Mouse (Mus musculus) heart, embryonic 13.5 days (tissue): ENCODE data around the gene Chat. TPM values are rescaled to one million over a fixed set of nuclear protein-coding genes. Genes with fewer than 3 reads are reported as not detected.
A peak's percentile ranks its signal among the peaks of the same experiment; 100 is the strongest.

Experiments
- ATAC-seq: fragments of 200-750 bp; cut with Nextera tagmentation; 2 replicates; pipeline ENCODE4 v1.8.0; 2017; ENCODE audit warnings: moderate TSS enrichment; ENCODE audit not compliant: insufficient number of reproducible peaks, low FRiP score, low TSS enrichment; ENCODE audit errors: extremely low read depth
- H3K27ac ChIP-seq: fragments of 300-500 bp; sonication (generic); replicated peaks from 2 replicates; pipeline ENCODE4 v1.5.1; 2015; ENCODE audit warnings: moderate library complexity, mild to moderate bottlenecking, inconsistent platforms
- H3K27me3 ChIP-seq: fragments of 300-500 bp; sonication (generic); replicated peaks from 2 replicates; pipeline ENCODE4 v1.6.1; 2015; ENCODE audit warnings: mild to moderate bottlenecking, inconsistent platforms
- H3K36me3 ChIP-seq: fragments of 300-500 bp; sonication (generic); 2 replicates; pipeline ENCODE4 v1.6.1; 2015; ENCODE audit warnings: mild to moderate bottlenecking, inconsistent platforms
- H3K4me1 ChIP-seq: fragments of 300-500 bp; sonication (generic); 2 replicates; pipeline ENCODE4 v1.6.1; 2015; ENCODE audit warnings: inconsistent platforms
- H3K4me2 ChIP-seq: fragments of 300-500 bp; sonication (generic); 2 replicates; pipeline ENCODE4 v1.6.1; 2015; ENCODE audit warnings: inconsistent platforms, mild to moderate bottlenecking, moderate library complexity
- H3K4me3 ChIP-seq: fragments of 300-500 bp; sonication (generic); 2 replicates; pipeline ENCODE4 v1.5.1; 2015; ENCODE audit warnings: moderate library complexity, mild to moderate bottlenecking, inconsistent platforms
- H3K9ac ChIP-seq: fragments of 300-500 bp; sonication (generic); 2 replicates; pipeline ENCODE4 v1.6.1; 2015; ENCODE audit warnings: inconsistent platforms, mild to moderate bottlenecking, moderate library complexity
- H3K9me3 ChIP-seq: fragments of 300-500 bp; sonication (generic); 2 replicates; pipeline ENCODE4 v1.6.1; 2016; ENCODE audit warnings: inconsistent platforms
- WGBS: fragments of 180-500 bp; shearing (Covaris S2); methylation state at CpG from one replicate; pipeline ENCODE4 v1.1.7; 2015; ENCODE audit warnings: mixed read lengths; 5-methylcytosine and 5-hydroxymethylcytosine counted together
- polyA plus RNA-seq: library from polyadenylated mRNA; unstranded; fragments of >200 nt; fragmentation: Nextera tagmentation; extraction: Ambion mirVana; gene quantifications from 2 replicates; pipeline ENCODE4 v1.2.1, GENCODE M21; 2015

Gene Chat
- 0.05 TPM in 1 of 2 replicates, not detected in the other for polyA plus RNA-seq

DNA sequence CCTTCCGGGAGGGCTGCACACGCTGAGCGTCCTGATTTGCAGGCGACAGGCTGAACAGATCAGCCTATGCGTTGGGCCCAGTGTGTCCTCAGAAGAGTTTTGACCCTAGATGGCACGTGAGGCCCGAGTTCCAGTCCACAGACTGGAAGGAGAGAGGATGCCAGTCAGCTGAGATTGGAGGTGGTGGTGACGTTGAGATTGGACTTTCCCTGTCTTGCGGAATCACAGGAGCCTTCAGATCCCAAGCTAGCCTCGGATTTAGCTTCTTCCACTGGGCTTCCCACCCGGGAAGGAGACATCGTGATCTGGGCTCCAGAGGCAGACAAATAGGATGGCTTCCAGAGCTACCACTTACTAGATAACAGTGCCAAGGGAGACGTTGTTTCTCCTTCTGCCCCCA lies at the start of gene Chat:
TSS of gene Chat (minus strand) at position 101 of the 400 bp plus-strand sequence.
- Histone ChIP-seq H3K9me3 (no peaks in the 10 kb centered on the region), H3K27me3 (peaks cover 87% of the 10 kb centered on the region), H3K27ac (no peak within 1 kb of the TSS), H3K36me3 (no peaks in the 10 kb centered on the region), H3K9ac (no peak within 1 kb of the TSS; the same call in 1 of the 2 replicates), H3K4me2 (peak within 1 kb of the TSS; percentile 71), H3K4me3 (peak within 1 kb of the TSS; percentile 49), H3K4me1 (peaks cover 25% of the 10 kb centered on the region)
- WGBS: 13% methylated on average over 13 of the region's 13 CpGs
- ATAC-seq: no peak

DNA sequence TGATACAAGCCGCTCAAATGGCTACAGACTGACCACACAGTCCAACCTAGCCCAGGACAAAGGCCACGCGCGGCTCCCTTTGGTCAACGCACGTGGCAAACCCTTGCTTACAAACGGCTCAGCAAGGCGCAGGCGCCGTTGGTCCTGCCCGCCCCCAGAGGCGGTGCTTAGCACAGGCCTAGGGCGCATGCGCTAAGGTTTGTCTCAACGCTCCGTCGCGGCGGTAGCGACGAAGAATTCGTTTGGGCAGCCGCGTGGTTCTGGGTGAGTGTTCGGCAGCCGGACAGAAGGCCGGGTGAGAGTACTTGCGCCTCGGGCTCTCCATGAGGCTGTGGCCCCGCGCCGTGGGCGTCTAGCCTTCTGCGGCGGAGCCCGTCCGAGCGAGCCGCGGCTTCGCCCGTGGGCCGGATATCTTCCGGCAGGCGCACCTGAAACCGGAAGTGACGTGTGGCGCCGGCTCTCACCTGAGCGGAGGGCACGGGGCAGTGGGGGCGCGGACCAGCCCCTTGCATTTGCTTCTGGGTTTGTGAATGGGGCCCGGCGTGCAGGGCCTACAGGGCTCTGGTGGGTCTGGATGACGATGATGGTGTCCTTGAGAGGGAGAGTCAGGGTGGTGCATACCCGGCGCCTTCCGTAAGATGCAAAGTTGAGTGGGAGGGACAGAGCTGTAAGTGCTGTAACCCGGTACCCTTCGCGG lies 47.7 kb upstream of the Chat start, which contains the start of gene Ercc6:
TSS of gene Ercc6 (plus strand) at position 186 of the 697 bp plus-strand sequence.
- Histone ChIP-seq H3K27ac (peak within 1 kb of the TSS; percentile 64), H3K36me3 (peaks cover 19% of the 10 kb centered on the region), H3K9ac (peak within 1 kb of the TSS; percentile 84), H3K4me1 (peaks cover 17% of the 10 kb centered on the region), H3K4me3 (peak within 1 kb of the TSS; percentile 78), H3K4me2 (peak within 1 kb of the TSS; percentile 82), H3K9me3 (no peaks in the 10 kb centered on the region), H3K27me3 (no peaks in the 10 kb centered on the region; the same call in 1 of the 2 replicates)
- WGBS: under 1% methylated on average over 62 of the region's 62 CpGs
- peak; percentile 89 for ATAC-seq

DNA sequence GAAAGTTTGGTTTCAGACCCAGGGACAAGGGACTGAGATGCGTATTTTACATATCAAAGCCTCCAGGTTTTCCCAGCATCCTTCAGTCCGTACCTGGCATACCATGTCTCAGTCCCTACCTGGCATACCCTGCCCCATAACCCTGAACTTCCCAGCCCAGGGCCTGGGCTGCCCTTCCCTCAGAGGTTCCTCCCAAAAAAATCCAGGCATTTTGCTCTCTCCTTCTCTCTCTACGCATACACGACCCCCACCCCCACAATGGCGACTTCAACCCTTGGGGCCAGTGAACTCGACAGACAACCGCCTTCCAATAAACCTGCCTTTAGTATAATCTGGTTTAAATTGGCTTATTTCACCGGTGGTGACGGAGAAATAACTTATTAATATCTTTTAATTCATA lies 47.1 kb upstream of the Chat start:
- H3K9ac ChIP-seq: peak overlapping the region; percentile 84
- peaks cover 22% of the 10 kb centered on the region for H3K4me1 ChIP-seq
- peak overlapping the region; percentile 78 for H3K4me3 ChIP-seq
- no peak overlapping the region for H3K27ac ChIP-seq
- H3K36me3 ChIP-seq: peaks cover 16% of the 10 kb centered on the region
- 41% methylated on average over 9 of the region's 9 CpGs for WGBS
- H3K4me2 ChIP-seq: peak overlapping the region; percentile 82
- no peak; the same call in 1 of the 2 replicates for ATAC-seq
- no peaks in the 10 kb centered on the region; the same call in 1 of the 2 replicates for H3K27me3 ChIP-seq
- H3K9me3 ChIP-seq: no peaks in the 10 kb centered on the region

DNA sequence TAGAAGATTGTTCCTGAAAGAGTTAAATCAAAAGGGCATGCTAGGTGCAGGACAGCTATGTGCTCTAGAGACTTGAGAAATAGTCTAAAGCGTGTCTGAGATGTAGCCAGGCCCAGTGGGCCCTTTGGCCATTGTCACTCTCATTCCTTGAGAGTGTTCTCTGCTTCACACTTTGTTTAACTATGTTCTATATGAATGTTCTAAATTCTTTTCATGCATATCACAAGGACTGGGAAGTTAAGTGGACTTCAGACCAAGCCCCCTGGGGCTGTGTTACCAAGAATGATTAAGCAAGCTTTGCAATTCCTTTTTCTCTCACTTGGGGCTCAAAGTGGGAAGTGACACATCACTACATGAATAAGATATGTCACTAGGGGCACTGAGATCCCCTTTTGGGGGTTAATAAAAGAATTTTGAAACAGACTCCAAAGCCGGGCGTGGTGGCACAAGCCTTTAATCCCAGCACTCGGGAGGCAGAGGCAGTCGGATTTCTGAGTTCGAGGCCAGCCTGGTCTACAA lies 43.7 kb upstream of the Chat start:
- no peaks in the 10 kb centered on the region for H3K36me3 ChIP-seq
- H3K4me1 ChIP-seq: peaks cover 17% of the 10 kb centered on the region
- no peaks in the 10 kb centered on the region for H3K9me3 ChIP-seq
- H3K27me3 ChIP-seq: no peaks in the 10 kb centered on the region; the same call in 1 of the 2 replicates
- ATAC-seq: no peak
- H3K4me3 ChIP-seq: no peak overlapping the region
- H3K9ac ChIP-seq: no peak overlapping the region
- no peak overlapping the region for H3K27ac ChIP-seq
- H3K4me2 ChIP-seq: no peak overlapping the region
- WGBS: 73% methylated on average over 6 of the region's 6 CpGs

DNA sequence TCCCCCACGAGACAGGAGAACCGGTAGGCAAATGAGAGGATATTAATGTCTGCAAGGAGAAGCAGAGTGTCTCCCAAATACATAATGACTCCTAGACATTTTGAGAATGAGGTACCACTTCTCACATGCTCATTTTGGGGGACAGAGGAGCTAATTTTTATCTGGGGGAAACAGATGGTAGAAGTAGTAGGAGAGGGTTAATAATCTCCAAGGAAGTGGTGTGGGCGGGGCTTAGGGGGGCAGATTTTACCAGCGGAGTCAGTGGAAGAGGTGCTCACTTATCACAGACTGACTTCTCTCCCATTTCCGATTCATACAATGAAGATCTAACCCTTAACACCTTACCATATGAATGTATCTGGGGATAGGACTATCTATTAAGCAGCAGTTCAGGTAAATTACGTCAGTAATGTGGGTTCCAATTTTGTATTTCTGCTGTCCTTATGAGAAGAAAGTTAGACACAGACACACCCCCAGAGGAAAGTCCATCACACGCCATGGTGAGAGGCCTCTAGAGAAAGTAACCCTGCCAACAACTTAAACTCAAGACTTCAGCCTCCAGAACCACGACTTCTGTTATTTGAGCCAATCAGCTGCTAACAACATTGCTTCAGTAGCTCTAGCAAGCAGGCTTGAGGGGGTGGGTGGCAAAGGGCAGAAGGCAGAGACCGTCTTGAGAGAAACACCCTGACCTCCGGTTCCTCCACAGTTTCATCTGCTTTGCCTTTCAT lies 42.5 kb upstream of the Chat start:
- H3K4me1 ChIP-seq: peaks cover 10% of the 10 kb centered on the region
- ATAC-seq: no peak
- no peak overlapping the region for H3K4me2 ChIP-seq
- 43% methylated on average over 10 of the region's 10 CpGs for WGBS
- H3K27ac ChIP-seq: no peak overlapping the region
- no peaks in the 10 kb centered on the region for H3K9me3 ChIP-seq
- H3K36me3 ChIP-seq: no peaks in the 10 kb centered on the region
- H3K4me3 ChIP-seq: no peak overlapping the region
- no peaks in the 10 kb centered on the region; the same call in 1 of the 2 replicates for H3K27me3 ChIP-seq
- no peak overlapping the region for H3K9ac ChIP-seq

DNA sequence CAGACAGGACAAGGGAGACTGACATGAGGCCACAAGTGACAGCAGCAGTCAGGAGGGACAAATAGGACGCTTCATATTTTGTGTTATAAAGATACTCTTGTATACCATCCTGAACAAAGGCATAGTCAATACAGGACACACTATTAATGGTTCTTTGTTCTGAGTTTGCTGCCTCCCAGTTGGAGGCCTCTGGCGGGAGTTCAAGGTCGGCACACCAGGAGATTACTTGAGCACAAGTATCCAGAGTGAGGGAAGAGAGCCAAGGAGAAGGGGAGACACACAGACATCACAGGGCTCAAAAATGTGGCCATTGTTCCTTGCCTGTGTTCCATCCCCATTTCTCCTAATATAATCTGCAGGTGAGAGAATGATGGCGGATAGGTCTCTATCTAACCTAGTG lies 41.4 kb upstream of the Chat start:
- WGBS: 74% methylated on average over 4 of the region's 4 CpGs
- H3K9me3 ChIP-seq: no peaks in the 10 kb centered on the region
- no peak for ATAC-seq
- peaks cover 4% of the 10 kb centered on the region; the same call in 1 of the 2 replicates for H3K27me3 ChIP-seq
- H3K4me2 ChIP-seq: no peak overlapping the region
- no peak overlapping the region for H3K9ac ChIP-seq
- no peak overlapping the region for H3K4me3 ChIP-seq
- H3K27ac ChIP-seq: no peak overlapping the region
- no peaks in the 10 kb centered on the region for H3K36me3 ChIP-seq
- H3K4me1 ChIP-seq: peaks cover 6% of the 10 kb centered on the region; the same call in 1 of the 2 replicates

DNA sequence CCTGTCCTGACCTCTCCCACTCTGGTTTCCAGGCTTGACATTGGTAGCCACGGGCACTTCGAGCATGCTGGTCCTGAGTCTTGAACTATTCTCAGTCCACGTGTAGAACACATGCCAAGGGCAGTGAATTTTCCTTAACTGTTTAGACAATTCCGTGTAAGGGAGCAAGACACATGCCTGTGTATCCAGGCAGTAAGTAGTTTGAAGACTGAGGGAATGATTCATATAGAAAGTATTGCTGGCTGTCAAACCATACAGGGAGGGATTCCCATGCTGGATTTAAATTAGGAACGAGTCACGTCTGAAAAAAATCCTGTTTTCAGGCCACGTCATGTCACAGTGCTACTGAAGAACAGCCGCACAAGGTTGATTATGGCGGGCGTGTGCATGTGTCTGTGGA lies 40.5 kb upstream of the Chat start:
- Histone ChIP-seq H3K4me1 (peaks cover 6% of the 10 kb centered on the region; the same call in 1 of the 2 replicates), H3K4me2 (no peak overlapping the region), H3K27ac (no peak overlapping the region), H3K4me3 (no peak overlapping the region), H3K9ac (no peak overlapping the region), H3K9me3 (no peaks in the 10 kb centered on the region), H3K27me3 (peaks cover 4% of the 10 kb centered on the region), H3K36me3 (no peaks in the 10 kb centered on the region)
- no peak for ATAC-seq
- WGBS: 80% methylated on average over 10 of the region's 10 CpGs

DNA sequence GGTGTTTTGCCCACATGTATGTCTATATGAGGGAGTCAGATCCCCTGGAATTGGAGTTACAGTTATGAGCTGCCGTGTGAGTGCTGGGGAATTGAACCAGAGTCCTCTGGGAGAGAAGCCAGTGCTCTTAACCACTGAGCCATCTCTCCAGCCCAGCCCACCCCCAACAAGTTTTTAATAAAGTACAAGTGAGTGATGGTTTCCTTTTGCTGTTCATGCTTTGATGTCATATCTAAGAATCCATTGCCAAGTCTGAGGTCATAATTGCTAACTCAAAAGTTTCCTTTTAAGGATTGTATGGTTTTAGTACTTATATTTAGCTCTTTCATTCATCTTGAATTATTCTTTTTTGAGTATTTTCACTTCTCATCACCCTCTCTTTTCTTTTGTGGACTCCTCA lies 38.1 kb upstream of the Chat start:
- H3K9ac ChIP-seq: no peak overlapping the region
- H3K4me1 ChIP-seq: peaks cover 6% of the 10 kb centered on the region; the same call in 1 of the 2 replicates
- peaks cover 4% of the 10 kb centered on the region; the same call in 1 of the 2 replicates for H3K27me3 ChIP-seq
- H3K36me3 ChIP-seq: no peaks in the 10 kb centered on the region
- no peak overlapping the region for H3K4me3 ChIP-seq
- ATAC-seq: no peak
- no peaks in the 10 kb centered on the region for H3K9me3 ChIP-seq
- no peak overlapping the region for H3K27ac ChIP-seq
- H3K4me2 ChIP-seq: no peak overlapping the region
- WGBS: 73% methylated on average over 1 of the region's 1 CpGs

DNA sequence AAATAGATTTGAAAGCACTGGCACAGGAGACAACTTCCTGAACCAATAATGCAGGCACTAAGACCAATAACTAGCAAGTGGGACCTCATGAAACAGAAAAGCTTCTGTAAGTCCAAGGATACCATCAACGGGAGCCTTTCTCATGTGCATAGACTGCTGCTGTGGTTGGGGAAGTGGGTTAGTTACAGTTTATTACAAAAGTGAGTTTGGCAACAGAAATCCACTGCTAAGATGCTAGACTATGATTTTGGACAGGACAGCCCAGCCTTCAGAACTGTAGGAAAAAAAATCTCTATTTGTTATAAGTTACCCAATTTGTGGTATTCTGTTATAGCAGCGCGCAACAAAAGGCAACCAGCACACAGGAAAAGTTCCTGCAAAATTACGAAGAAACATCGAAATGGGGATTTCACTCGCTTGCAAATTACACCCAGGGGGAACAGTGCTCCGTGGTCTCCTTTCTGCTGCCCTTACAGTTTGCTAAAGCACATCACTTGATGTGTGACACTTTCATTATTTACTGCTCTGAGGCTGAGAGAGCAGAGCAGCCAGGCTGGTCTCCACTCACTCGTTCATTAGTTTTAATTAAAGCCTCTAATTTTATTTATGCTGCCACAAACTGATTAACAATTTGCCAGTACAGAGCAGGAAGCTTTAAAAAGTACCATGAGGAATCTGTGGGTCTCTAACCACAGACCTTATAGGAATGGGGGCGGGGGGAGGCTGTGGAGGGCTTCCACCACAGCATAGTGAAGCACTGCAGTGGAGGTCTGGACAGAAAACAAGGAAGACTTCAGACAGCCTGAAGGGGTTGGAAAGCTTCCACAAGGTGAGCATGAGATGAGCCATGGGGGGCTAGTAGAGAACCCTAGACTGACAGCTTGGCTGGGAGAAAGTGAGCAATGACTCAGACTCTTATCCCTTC lies 37.2 kb upstream of the Chat start:
- Histone ChIP-seq H3K4me3 (no peak overlapping the region), H3K9me3 (no peaks in the 10 kb centered on the region), H3K4me2 (no peak overlapping the region), H3K27ac (no peak overlapping the region), H3K4me1 (peaks cover under 1% of the 10 kb centered on the region; the same call in 1 of the 2 replicates), H3K36me3 (no peaks in the 10 kb centered on the region), H3K9ac (no peak overlapping the region), H3K27me3 (peaks cover 4% of the 10 kb centered on the region; the same call in 1 of the 2 replicates)
- 71% methylated on average over 9 of the region's 9 CpGs for WGBS
- ATAC-seq: no peak

DNA sequence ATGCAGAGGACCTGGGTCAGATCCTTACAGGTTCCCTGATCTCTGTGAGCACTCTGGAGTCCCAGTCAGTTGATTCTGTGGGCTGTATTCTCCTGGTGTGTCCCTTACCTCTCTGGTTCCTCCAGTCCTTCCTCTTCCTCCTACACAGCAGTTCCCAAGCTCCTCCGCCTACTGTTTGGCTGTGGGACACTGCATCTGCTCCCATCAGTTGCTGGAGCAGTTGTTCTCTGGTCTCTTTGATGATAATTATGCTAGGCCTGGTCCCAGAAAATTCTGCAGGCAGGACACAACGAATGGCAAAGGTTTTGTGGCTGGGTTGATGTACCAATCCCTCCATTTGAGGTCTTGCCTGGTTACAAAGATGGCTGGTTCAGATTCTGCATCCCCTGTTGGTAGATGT lies 35.5 kb upstream of the Chat start:
- no peak overlapping the region for H3K4me3 ChIP-seq
- H3K9ac ChIP-seq: no peak overlapping the region
- 59% methylated on average over 2 of the region's 2 CpGs for WGBS
- no peak for ATAC-seq
- H3K27me3 ChIP-seq: peaks cover 4% of the 10 kb centered on the region; the same call in 1 of the 2 replicates
- no peaks in the 10 kb centered on the region for H3K9me3 ChIP-seq
- H3K4me2 ChIP-seq: no peak overlapping the region
- no peaks in the 10 kb centered on the region for H3K36me3 ChIP-seq
- no peak overlapping the region for H3K27ac ChIP-seq
- H3K4me1 ChIP-seq: no peaks in the 10 kb centered on the region
